Mouse (Mus musculus): Measurements from ENCODE around the gene Adck1. TPM values are rescaled to one million over a fixed set of nuclear protein-coding genes. Genes with fewer than 3 reads are reported as not detected.
"Not testable (repeated sequence)": the region's sequence is repeated elsewhere in the genome, so short reads cannot be mapped to it uniquely, and the experiment has no call there.

Adck1 gene
- polyA plus RNA-seq (2015; fragmentation: Nextera tagmentation; extraction: Ambion mirVana) = 10.4 and 10.5 TPM in 2 replicates

DNA sequence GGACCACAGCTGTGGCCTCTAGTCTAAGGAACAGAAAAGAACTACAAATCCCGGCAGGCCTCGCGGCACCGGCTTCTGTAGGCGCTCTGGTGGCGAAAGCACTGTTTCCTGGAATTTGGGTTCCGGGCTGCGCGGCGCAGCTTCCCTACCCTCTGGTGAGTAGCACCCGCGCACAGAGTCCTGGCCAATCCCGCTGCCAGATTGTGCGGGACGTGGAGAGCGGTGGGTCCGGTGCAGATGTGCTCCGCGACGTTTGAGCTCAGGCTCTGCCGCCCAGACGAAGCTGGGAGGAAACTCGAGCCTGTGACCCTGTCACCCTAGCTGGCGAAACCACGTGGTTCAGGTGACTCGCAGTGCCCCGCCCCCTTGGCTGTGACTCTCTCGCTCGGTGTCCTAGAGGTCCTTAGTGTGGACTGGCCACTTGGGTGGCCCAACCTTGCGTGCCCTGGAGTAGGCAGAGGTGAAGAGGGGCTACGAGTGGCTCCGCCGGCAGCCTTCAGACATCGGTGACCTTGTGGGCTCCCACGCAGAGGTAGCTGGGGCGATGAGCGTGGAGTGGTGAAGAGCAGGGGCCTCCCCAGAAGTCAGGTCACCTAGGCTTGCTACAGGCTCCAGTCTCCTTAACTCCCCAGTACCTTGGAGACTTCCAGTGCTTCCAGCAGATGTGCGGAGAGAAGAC, at the start of gene Adck1:
TSS of gene Adck1 (plus strand) at position 114 of the 679 bp plus-strand sequence.
- Histone ChIP-seq H3K4me2 (replicated peaks; ENCODE audit: low read depth) (peak within 1 kb of the TSS; percentile 91), H3K4me3 (ENCODE audit: low read depth, low read length) (peak within 1 kb of the TSS; percentile 67), H3K9me3 (ENCODE audit: control insufficient read depth, low read length) (no peaks in the 10 kb centered on the region), H3K27me3 (ENCODE audit: control insufficient read depth, insufficient read depth, low read length) (no peaks in the 10 kb centered on the region), H3K9ac (ENCODE audit: low read length) (peak within 1 kb of the TSS; percentile 74), H3K4me1 (replicated peaks; ENCODE audit: control insufficient read depth, insufficient read depth) (peaks cover 3% of the 10 kb centered on the region; the same call in 1 of the 2 replicates), H3K36me3 (ENCODE audit: control insufficient read depth, insufficient read depth, low read length) (no peaks in the 10 kb centered on the region), H3K27ac (replicated peaks) (peak within 1 kb of the TSS; percentile 56)
- ATAC-seq (ENCODE audit: low FRiP score, low TSS enrichment) (peak; percentile 98), DNase-seq (ENCODE audit: low spot score) (peak; percentile 89)
- WGBS = under 1% methylated on average over 38 of the region's 38 CpGs
- TF ChIP-seq CTCF (IDR thresholded peaks at IDR 0.05; ENCODE audit: low read depth) (no peak), EP300 (optimal IDR thresholded peaks at IDR 0.05) (no peak)

DNA sequence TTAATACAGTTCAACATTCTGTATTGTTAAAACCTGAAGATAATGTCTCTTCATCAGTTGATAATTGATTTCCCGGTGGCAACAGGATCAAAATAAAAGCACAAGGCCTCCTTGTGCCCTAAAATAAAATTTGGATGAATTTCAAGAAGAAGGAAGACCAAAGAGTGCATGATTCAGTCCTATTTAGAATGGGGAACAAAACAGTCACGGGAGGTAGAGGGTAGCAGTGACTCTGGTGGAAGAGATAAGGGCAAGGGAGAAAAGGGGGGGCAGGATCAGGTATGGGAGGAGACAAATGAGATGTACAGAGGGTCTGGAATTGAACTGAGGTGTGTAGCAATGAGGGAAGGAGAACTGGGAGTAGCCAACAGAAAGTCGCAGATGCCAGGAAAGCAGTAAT, 45.8 kb upstream of the Adck1 start:
- no peak overlapping the region for H3K9ac ChIP-seq (ENCODE audit: low read length)
- no peaks in the 10 kb centered on the region for H3K9me3 ChIP-seq (ENCODE audit: control insufficient read depth, low read length)
- no peak overlapping the region for H3K4me2 ChIP-seq (replicated peaks; ENCODE audit: low read depth)
- TF ChIP-seq CTCF (IDR thresholded peaks at IDR 0.05; ENCODE audit: low read depth) = no peak
- TF ChIP-seq EP300 (optimal IDR thresholded peaks at IDR 0.05) = no peak
- ATAC-seq (ENCODE audit: low FRiP score, low TSS enrichment) = no peak
- H3K27me3 ChIP-seq (ENCODE audit: control insufficient read depth, insufficient read depth, low read length) = no peaks in the 10 kb centered on the region
- H3K27ac ChIP-seq (replicated peaks) = no peak overlapping the region
- H3K4me1 ChIP-seq (replicated peaks; ENCODE audit: control insufficient read depth, insufficient read depth) = no peaks in the 10 kb centered on the region
- 75% methylated on average over 3 of the region's 3 CpGs for WGBS
- no peak for DNase-seq (ENCODE audit: low spot score)
- H3K4me3 ChIP-seq (ENCODE audit: low read depth, low read length) = no peak overlapping the region
- H3K36me3 ChIP-seq (ENCODE audit: control insufficient read depth, insufficient read depth, low read length) = no peaks in the 10 kb centered on the region

DNA sequence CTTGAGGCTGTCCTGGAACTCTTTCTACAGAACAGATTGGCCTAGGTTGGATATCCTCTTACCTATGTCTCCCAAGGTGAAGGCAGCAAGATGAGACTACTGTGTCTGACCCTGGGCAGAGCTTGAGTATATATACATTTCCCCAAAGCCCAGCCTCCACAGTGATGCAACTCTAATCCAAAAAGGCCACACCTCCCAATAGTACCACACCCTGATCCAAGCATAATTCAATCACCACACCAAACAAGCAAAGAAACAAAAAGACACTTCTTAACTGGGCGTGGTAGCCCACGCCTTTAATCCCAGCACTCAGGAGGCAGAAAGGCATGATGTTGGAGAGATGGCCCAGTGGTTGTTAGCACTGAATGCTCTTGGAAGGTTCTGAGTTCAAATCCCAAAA, 36.4 kb upstream of the Adck1 start, which contains the start of gene Gm5039:
TSS of gene Gm5039 (minus strand) at position 101 of the 400 bp plus-strand sequence.
- H3K36me3 ChIP-seq (ENCODE audit: control insufficient read depth, insufficient read depth, low read length); H3K27me3 ChIP-seq (ENCODE audit: control insufficient read depth, insufficient read depth, low read length); DNase-seq (ENCODE audit: low spot score); H3K27ac ChIP-seq (replicated peaks); H3K4me3 ChIP-seq (ENCODE audit: low read depth, low read length); H3K9ac ChIP-seq (ENCODE audit: low read length); ATAC-seq (ENCODE audit: low FRiP score, low TSS enrichment); H3K4me2 ChIP-seq (replicated peaks; ENCODE audit: low read depth); H3K9me3 ChIP-seq (ENCODE audit: control insufficient read depth, low read length); H3K4me1 ChIP-seq (replicated peaks; ENCODE audit: control insufficient read depth, insufficient read depth): not testable (repeated sequence)
- 84% methylated on average over 2 of the region's 2 CpGs for WGBS

DNA sequence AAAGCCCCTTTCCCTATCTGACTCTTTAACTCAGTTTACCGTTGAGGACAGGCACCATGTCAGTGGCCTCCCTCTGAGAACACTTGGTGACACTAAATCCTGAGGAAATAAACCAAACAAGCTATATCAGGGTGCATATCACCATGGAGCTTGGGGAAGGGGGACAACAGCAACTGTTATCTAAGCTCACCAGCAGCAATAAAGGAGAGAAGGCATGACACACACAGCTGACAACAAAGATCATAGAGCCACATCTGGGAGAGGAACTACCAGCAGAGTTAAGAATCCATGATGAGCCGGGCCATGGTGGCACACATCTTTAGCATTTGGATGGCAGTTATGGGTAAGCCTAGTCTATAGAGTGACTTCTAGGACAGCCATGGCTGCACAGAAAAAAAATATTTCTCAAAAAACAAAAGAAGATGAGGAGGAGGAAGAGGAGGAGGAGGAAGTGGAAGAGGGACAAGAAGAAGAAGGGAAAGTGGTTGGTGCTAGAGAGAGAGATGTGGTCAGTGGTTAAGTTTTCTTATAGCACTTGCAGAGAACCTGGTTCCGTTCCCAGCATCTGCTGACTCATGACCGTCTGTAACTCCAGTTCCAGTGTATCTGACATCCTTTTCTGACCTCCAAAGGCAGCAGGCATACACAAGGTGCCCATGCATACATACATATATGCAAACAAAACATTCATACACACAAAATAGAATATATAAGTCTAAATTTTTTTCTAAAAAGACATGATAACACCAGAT, 23.5 kb upstream of the Adck1 start:
- ATAC-seq (ENCODE audit: low FRiP score, low TSS enrichment); H3K4me1 ChIP-seq (replicated peaks; ENCODE audit: control insufficient read depth, insufficient read depth); H3K27me3 ChIP-seq (ENCODE audit: control insufficient read depth, insufficient read depth, low read length); H3K4me3 ChIP-seq (ENCODE audit: low read depth, low read length); H3K36me3 ChIP-seq (ENCODE audit: control insufficient read depth, insufficient read depth, low read length); DNase-seq (ENCODE audit: low spot score); H3K4me2 ChIP-seq (replicated peaks; ENCODE audit: low read depth); H3K9me3 ChIP-seq (ENCODE audit: control insufficient read depth, low read length); H3K9ac ChIP-seq (ENCODE audit: low read length); H3K27ac ChIP-seq (replicated peaks): not testable (repeated sequence)
- 72% methylated on average over 4 of the region's 4 CpGs for WGBS

DNA sequence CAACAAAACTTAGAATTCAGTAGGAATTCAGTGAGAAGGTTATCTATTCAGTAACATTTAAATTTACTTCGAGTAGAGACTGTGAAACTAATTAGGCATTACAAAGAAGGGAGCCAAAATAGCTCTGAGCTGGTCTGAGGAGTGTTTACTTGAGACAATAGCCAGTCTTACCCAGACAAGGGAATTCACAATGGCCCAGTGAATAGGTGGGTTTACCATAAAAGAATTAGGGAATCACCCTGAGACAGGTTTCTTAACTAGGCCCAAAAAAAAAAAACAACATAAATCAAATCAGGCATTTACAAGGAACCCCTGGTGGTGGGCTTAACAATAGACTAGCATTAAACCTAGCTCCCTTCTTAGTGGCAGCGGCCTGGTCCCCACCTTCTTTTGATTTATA, 19.1 kb upstream of the Adck1 start:
- H3K36me3 ChIP-seq (ENCODE audit: control insufficient read depth, insufficient read depth, low read length); ATAC-seq (ENCODE audit: low FRiP score, low TSS enrichment); H3K9ac ChIP-seq (ENCODE audit: low read length); DNase-seq (ENCODE audit: low spot score); H3K27me3 ChIP-seq (ENCODE audit: control insufficient read depth, insufficient read depth, low read length); H3K4me1 ChIP-seq (replicated peaks; ENCODE audit: control insufficient read depth, insufficient read depth); H3K4me2 ChIP-seq (replicated peaks; ENCODE audit: low read depth); H3K27ac ChIP-seq (replicated peaks); H3K9me3 ChIP-seq (ENCODE audit: control insufficient read depth, low read length); H3K4me3 ChIP-seq (ENCODE audit: low read depth, low read length): not testable (repeated sequence)
- 60% methylated on average over 2 of the region's 2 CpGs for WGBS

DNA sequence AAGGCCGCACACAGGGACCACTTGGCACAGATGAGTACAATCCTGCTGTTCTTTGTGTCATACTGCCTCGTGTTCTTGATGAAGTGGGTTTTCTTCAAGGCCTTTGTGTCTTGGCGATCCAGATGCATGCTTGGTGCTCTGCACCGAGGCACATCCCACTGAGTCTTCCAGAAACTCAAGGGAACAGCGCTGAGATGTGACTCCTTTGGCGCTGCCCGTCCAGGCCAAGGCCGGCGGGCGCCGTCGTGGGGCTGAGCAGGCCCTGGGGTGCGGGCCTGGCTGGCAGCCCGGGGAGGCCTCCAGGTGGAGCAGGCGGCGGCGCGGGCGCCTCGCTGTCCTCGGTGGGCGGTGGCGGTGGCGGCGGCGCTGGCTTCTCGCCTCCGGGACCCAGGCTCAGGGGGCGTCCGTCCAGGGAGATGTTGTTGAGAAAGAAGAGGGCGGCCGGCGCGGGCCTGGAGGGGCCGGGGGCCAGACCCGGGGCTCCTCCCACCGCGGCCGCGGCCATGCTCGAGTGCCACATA, 6.1 kb upstream of the Adck1 start:
- Histone ChIP-seq H3K4me1 (replicated peaks; ENCODE audit: control insufficient read depth, insufficient read depth) (no peaks in the 10 kb centered on the region), H3K36me3 (ENCODE audit: control insufficient read depth, insufficient read depth, low read length) (no peaks in the 10 kb centered on the region), H3K4me3 (ENCODE audit: low read depth, low read length) (peak overlapping the region; percentile 34), H3K9me3 (ENCODE audit: control insufficient read depth, low read length) (no peaks in the 10 kb centered on the region), H3K4me2 (replicated peaks; ENCODE audit: low read depth) (peak overlapping the region; percentile 47), H3K9ac (ENCODE audit: low read length) (peak overlapping the region; percentile 48), H3K27ac (replicated peaks) (no peak overlapping the region), H3K27me3 (ENCODE audit: control insufficient read depth, insufficient read depth, low read length) (no peaks in the 10 kb centered on the region)
- no peak for TF ChIP-seq EP300 (optimal IDR thresholded peaks at IDR 0.05)
- TF ChIP-seq CTCF (IDR thresholded peaks at IDR 0.05; ENCODE audit: low read depth) = no peak
- DNase-seq (ENCODE audit: low spot score) = peak; percentile 24
- 17% methylated on average over 32 of the region's 41 CpGs for WGBS
- 0 out of 2 replicates have a peak, but pooled peaks have one; percentile 32 for ATAC-seq (ENCODE audit: low FRiP score, low TSS enrichment)

Data from stomach, postnatal 0 days (tissue).